Mouse (Mus musculus): ENCODE data around the gene Tle3.

DNA sequence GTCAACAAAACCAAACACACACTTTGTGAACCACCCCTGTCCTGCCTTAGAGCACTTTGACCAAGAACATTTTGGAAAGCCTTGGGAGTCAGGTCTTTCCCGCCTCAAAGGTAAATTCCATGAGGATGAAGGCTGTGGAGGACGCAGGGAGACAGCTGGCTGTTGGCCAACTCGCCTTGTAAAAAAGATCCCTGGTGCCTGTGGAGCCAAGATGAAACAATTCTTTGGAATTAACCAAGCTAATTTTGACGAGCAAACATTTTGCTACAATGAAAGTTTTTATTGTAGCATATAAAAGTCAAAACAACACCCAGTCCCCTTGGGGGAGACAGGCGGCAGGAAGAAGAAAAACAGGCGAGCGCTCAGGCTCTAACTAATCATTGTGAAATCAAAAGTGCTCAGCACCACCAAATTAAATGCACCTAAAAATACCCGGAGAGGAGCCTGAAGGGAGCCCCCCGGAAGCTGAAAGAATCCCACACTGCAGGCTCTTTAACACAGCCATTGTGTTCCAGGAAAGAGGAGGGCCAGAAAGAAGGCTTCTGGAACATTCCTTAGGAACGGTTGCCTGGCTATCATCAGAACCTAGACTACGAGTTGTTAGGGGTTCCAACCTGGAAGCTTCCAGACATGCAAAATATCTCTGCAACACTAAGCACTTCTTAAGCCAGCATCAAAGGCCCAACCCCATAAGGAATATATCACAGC, 69.2 kb downstream of the Tle3 start:
- TF ChIP-seq CTCF (IDR thresholded peaks at IDR 0.05; ENCODE audit: control insufficient read depth, insufficient read depth, insufficient read length): no peak
- TF ChIP-seq FOSL1 (IDR thresholded peaks at IDR 0.05; ENCODE audit: insufficient read depth, low read length, poor library complexity, severe bottlenecking): no peak
- no peak for TF ChIP-seq MAX (IDR thresholded peaks at IDR 0.05)
- no peak for TF ChIP-seq MYOG (IDR thresholded peaks at IDR 0.05; ENCODE audit: control insufficient read depth, extremely low read depth, insufficient read length)
- TF ChIP-seq USF1 (IDR thresholded peaks at IDR 0.05; ENCODE audit: low read depth): no peak
- no peak for TF ChIP-seq MYOD1 (IDR thresholded peaks at IDR 0.05; ENCODE audit: control insufficient read depth, insufficient read length, low read depth)
- TF ChIP-seq CEBPB (IDR thresholded peaks at IDR 0.05; ENCODE audit: low read depth): no peak
